Mouse (Mus musculus) limb, embryonic 15.5 days (tissue): ENCODE data around the gene Phlpp1. TPM values are rescaled to one million over a fixed set of nuclear protein-coding genes. Genes with fewer than 3 reads are reported as not detected.

Source experiments
- ATAC-seq: fragments of 200-750 bp; cut with Nextera tagmentation; 2 replicates; pipeline ENCODE4 v1.8.0; 2017; ENCODE audit warnings: low read depth, moderate TSS enrichment; ENCODE audit not compliant: insufficient number of reproducible peaks, low FRiP score, low TSS enrichment
- H3K27ac ChIP-seq: fragments of 300-500 bp; sonication (generic); 2 replicates; pipeline ENCODE4 v1.5.1; 2015; ENCODE audit warnings: moderate library complexity, mild to moderate bottlenecking, inconsistent platforms
- H3K27me3 ChIP-seq: fragments of 300-500 bp; sonication (generic); 2 replicates; pipeline ENCODE4 v1.6.1; 2015; ENCODE audit warnings: inconsistent platforms
- H3K36me3 ChIP-seq: fragments of 300-500 bp; sonication (generic); 2 replicates; pipeline ENCODE4 v1.6.1; 2015; ENCODE audit warnings: inconsistent platforms
- H3K4me1 ChIP-seq: fragments of 300-500 bp; sonication (generic); 2 replicates; pipeline ENCODE4 v1.6.1; 2015; ENCODE audit warnings: inconsistent platforms
- H3K4me2 ChIP-seq: fragments of 300-500 bp; sonication (generic); 2 replicates; pipeline ENCODE4 v1.6.1; 2015; ENCODE audit warnings: mild to moderate bottlenecking, inconsistent platforms
- H3K4me3 ChIP-seq: fragments of 300-500 bp; sonication (generic); 2 replicates; pipeline ENCODE4 v1.5.1; 2015; ENCODE audit warnings: mild to moderate bottlenecking, inconsistent platforms
- H3K9ac ChIP-seq: fragments of 300-500 bp; sonication (generic); 2 replicates; pipeline ENCODE4 v1.6.1; 2015; ENCODE audit warnings: inconsistent platforms
- H3K9me3 ChIP-seq: fragments of 300-500 bp; sonication (generic); 2 replicates; pipeline ENCODE4 v1.6.1; 2016; ENCODE audit warnings: inconsistent platforms
- WGBS: fragments of 180-500 bp; shearing (Covaris S2); methylation state at CpG from one replicate; pipeline ENCODE4 v1.1.7; 2015; 5-methylcytosine and 5-hydroxymethylcytosine counted together
- polyA plus RNA-seq: library from polyadenylated mRNA; unstranded; fragments of >200 nt; fragmentation: Nextera tagmentation; extraction: Ambion mirVana; gene quantifications from 2 replicates; pipeline ENCODE4 v1.2.1, GENCODE M21; 2015

Phlpp1 gene
- polyA plus RNA-seq, 1 experiment from 2014 or later = 4.0 TPM

DNA sequence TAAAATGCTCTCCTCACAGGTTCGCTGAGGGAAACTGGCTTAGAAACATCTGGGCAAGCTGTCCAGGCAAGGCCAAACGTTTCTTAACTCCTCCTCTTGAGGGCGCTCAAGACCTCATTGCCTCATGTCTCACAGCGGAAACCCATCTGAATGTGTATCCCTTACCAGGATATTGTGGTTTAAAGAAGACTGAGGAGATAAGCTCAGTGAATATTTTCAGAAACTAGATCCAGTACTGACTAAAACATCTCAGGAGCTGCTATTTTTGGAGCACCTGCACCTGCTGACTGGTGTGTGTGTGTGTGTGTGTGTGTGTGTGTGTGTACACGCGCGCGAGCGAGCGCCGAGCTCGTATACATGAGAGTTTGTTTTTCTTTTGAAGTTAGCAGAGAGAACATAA is 19.7 kb upstream of the Phlpp1 start:
- no peaks in the 10 kb centered on the region for H3K27me3 ChIP-seq
- WGBS = 84% methylated on average over 12 of the region's 12 CpGs
- no peaks in the 10 kb centered on the region for H3K9me3 ChIP-seq
- H3K4me3 ChIP-seq = no peak overlapping the region
- H3K4me2 ChIP-seq = no peak overlapping the region
- H3K4me1 ChIP-seq = no peaks in the 10 kb centered on the region
- no peak overlapping the region for H3K27ac ChIP-seq
- no peaks in the 10 kb centered on the region for H3K36me3 ChIP-seq
- no peak overlapping the region for H3K9ac ChIP-seq
- ATAC-seq = no peak

DNA sequence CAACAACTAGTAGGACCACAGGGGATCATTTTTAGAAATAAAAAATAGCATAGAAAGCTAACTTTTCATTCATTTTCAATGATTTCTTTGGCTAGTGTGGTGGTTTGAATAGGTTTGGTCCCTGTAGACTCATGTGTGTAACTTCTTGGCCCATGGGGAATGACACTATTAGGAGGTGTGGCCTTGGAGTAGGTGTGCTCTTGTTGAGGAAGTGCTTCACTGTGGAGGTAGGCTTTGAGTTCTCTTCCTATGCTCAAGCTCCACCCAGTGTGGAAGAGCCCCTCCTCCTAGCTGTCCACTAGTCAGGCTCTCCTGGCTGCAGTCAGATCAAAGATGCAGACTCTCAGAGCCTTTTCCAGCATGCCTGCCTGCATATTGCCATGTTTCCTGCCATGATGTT is 18.8 kb upstream of the Phlpp1 start:
- H3K9ac ChIP-seq = no peak overlapping the region
- H3K4me1 ChIP-seq = no peaks in the 10 kb centered on the region
- H3K9me3 ChIP-seq = no peaks in the 10 kb centered on the region
- no peak overlapping the region for H3K27ac ChIP-seq
- H3K36me3 ChIP-seq = no peaks in the 10 kb centered on the region
- no peak overlapping the region for H3K4me2 ChIP-seq
- H3K27me3 ChIP-seq = no peaks in the 10 kb centered on the region
- ATAC-seq = no peak
- no peak overlapping the region for H3K4me3 ChIP-seq

DNA sequence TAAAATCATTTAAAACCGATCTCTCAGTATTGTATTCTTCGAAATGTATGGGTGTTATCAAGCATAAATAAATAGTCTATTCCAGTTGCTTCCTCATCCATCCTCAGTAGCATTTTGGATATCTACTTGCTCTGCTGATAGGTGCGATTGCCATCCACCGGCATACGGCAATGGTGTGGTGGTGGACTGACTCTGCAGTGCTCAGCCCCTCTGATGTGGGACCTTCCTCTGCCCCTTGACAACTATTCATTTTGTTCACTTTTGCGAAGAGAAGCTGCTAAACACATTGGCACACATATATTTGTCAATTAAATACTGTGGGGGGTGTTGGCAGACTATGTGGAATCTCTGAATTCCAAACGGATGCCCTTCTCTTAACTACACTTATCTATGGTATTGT is 17.0 kb upstream of the Phlpp1 start:
- no peaks in the 10 kb centered on the region for H3K4me1 ChIP-seq
- no peak overlapping the region for H3K9ac ChIP-seq
- no peaks in the 10 kb centered on the region for H3K9me3 ChIP-seq
- no peak overlapping the region for H3K27ac ChIP-seq
- H3K27me3 ChIP-seq = no peaks in the 10 kb centered on the region
- no peak overlapping the region for H3K4me2 ChIP-seq
- no peaks in the 10 kb centered on the region for H3K36me3 ChIP-seq
- no peak overlapping the region for H3K4me3 ChIP-seq
- ATAC-seq = no peak
- 92% methylated on average over 7 of the region's 7 CpGs for WGBS

- 69% methylated on average over 10 of the region's 10 CpGs for WGBS
- no peak overlapping the region for H3K4me3 ChIP-seq
These were observed 16.4 kb upstream of the Phlpp1 start for GRCm38 (mm10) chr1:106155087-106155567.

DNA sequence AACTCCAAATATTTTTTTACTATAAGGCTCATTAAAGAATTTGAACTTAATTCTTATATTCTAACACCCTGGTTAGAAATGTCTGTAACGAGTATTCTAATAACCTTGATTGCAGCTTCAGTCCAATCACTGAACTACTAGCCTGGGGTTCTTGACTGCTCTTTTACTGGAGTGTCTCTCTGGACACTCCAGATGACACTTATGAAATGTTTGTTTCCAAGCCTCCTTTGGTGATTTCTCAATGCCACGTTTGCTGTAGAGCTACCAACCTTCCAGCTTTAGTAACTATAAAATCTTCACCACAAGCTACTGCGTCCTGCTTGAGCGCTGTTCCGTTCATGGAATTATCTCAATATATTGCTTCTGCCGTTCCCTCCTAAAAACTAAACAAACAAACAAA is 15.8 kb upstream of the Phlpp1 start:
- WGBS = 81% methylated on average over 6 of the region's 6 CpGs
- H3K27ac ChIP-seq = no peak overlapping the region
- H3K27me3 ChIP-seq = no peaks in the 10 kb centered on the region
- no peak overlapping the region for H3K9ac ChIP-seq
- H3K4me3 ChIP-seq = no peak overlapping the region
- no peaks in the 10 kb centered on the region for H3K9me3 ChIP-seq
- no peaks in the 10 kb centered on the region for H3K36me3 ChIP-seq
- H3K4me2 ChIP-seq = no peak overlapping the region
- H3K4me1 ChIP-seq = no peaks in the 10 kb centered on the region
- ATAC-seq = no peak

More at GRCm38 (mm10) chr1:106155087-106155567, 16.4 kb upstream of the Phlpp1 start:
- H3K4me1 ChIP-seq = no peaks in the 10 kb centered on the region
- no peak overlapping the region for H3K4me2 ChIP-seq
- H3K9ac ChIP-seq = no peak overlapping the region
- ATAC-seq = no peak
- no peaks in the 10 kb centered on the region for H3K27me3 ChIP-seq
- H3K9me3 ChIP-seq = no peaks in the 10 kb centered on the region
- no peak overlapping the region for H3K27ac ChIP-seq
- H3K36me3 ChIP-seq = no peaks in the 10 kb centered on the region

DNA sequence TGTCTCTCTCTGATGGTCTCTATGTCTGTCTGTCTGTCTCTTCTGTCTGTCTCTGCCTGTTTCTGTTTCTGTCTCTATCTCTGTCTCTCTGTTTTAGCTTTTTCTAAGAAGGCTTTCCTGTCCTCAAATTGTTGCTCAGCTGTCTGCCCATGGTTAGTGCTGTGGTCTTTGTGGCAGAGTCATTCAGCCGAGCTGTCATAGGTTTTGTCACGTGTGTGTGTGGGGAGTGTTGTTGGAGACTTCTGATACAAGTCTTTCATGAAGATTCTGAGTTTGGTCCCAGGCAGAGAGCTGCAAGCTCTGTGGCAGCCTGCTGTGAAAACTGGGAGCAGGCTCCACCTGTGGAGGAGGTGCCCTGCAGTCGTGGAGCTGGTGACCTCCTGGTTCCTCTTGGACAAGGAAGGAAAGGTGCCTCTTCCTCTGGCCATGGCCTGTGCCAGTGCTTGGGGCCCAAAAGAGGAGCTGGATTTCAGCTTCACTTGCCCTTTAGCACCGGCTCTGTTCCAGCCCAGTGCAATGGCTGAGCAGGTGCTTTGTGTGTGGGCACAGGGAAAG is 13.5 kb upstream of the Phlpp1 start:
- H3K4me3 ChIP-seq = no peak overlapping the region
- H3K9me3 ChIP-seq = no peaks in the 10 kb centered on the region
- 59% methylated on average over 4 of the region's 4 CpGs for WGBS
- H3K27me3 ChIP-seq = no peaks in the 10 kb centered on the region
- no peaks in the 10 kb centered on the region for H3K36me3 ChIP-seq
- no peak overlapping the region for H3K9ac ChIP-seq
- no peak overlapping the region for H3K4me2 ChIP-seq
- no peak for ATAC-seq
- no peak overlapping the region for H3K27ac ChIP-seq
- no peaks in the 10 kb centered on the region for H3K4me1 ChIP-seq

GRCm38 (mm10) chr1:106159667-106160066 is 11.9 kb upstream of the Phlpp1 start:
- Histone ChIP-seq H3K9ac (no peak overlapping the region), H3K4me3 (no peak overlapping the region), H3K4me2 (no peak overlapping the region), H3K27ac (no peak overlapping the region), H3K4me1 (no peaks in the 10 kb centered on the region), H3K36me3 (no peaks in the 10 kb centered on the region), H3K27me3 (no peaks in the 10 kb centered on the region), H3K9me3 (no peaks in the 10 kb centered on the region)
- no peak for ATAC-seq
- WGBS = 91% methylated on average over 5 of the region's 5 CpGs

- no peak overlapping the region for H3K4me2 ChIP-seq
- no peak for ATAC-seq
- WGBS = 72% methylated on average over 4 of the region's 4 CpGs
These were observed 10.6 kb upstream of the Phlpp1 start for GRCm38 (mm10) chr1:106160916-106161315.

DNA sequence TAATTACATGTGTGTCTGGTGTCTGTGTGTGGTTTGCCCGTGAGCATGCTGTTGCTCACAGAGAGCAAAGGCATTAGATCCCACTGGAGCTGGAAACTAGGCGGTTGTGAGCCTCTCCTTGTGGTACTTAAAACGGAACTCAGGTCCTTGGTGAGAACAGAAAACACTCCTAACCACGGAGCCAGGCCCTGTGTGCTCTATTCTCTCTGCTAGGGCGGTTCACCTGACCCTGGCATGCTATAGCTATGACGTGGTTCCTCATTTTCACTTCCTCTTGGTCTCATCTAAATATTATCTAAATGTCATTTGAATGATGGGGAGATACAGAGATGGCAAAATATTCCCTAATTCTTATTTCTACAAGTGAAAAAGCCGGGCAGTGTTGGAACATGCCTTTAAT is 9.0 kb upstream of the Phlpp1 start:
- Histone ChIP-seq H3K4me1 (no peaks in the 10 kb centered on the region), H3K36me3 (no peaks in the 10 kb centered on the region), H3K9ac (no peak overlapping the region), H3K27ac (no peak overlapping the region), H3K27me3 (no peaks in the 10 kb centered on the region), H3K4me3 (no peak overlapping the region), H3K9me3 (no peaks in the 10 kb centered on the region), H3K4me2 (no peak overlapping the region)
- 77% methylated on average over 7 of the region's 7 CpGs for whole genome bisulfite sequencing
- ATAC-seq = no peak

More at GRCm38 (mm10) chr1:106160916-106161315, 10.6 kb upstream of the Phlpp1 start:
- Histone ChIP-seq H3K9ac (no peak overlapping the region), H3K4me1 (no peaks in the 10 kb centered on the region), H3K27me3 (no peaks in the 10 kb centered on the region), H3K36me3 (no peaks in the 10 kb centered on the region), H3K9me3 (no peaks in the 10 kb centered on the region), H3K4me3 (no peak overlapping the region), H3K27ac (no peak overlapping the region)

GRCm38 (mm10) chr1:106163401-106163800 is 8.2 kb upstream of the Phlpp1 start:
- Histone ChIP-seq H3K9ac (no peak overlapping the region), H3K27me3 (no peaks in the 10 kb centered on the region), H3K36me3 (no peaks in the 10 kb centered on the region), H3K4me2 (no peak overlapping the region), H3K27ac (no peak overlapping the region), H3K4me1 (no peaks in the 10 kb centered on the region), H3K4me3 (no peak overlapping the region), H3K9me3 (no peaks in the 10 kb centered on the region)
- ATAC-seq = no peak
- 80% methylated on average over 8 of the region's 8 CpGs for WGBS

DNA sequence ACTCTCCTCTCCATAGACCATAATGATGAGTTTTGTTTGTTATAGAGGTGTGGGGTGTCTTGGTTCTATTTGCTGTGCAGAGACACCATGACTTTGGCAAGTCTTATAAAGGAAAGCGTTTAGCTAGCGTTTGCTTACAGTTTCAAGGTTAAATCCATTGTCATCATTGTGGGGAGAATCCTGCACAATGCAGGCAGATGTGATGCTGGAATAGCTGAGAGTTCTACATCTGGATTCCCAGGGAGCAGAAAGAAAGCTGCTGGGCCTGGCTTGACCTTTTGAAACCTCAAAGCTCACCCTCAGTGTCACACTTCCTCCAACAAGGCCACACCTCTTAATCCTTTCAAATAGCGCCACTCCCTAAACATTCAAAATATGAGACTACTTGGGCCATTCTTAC is 7.4 kb upstream of the Phlpp1 start:
- no peaks in the 10 kb centered on the region for H3K4me1 ChIP-seq
- H3K27me3 ChIP-seq = no peaks in the 10 kb centered on the region
- no peak overlapping the region for H3K4me2 ChIP-seq
- no peak overlapping the region for H3K9ac ChIP-seq
- H3K4me3 ChIP-seq = no peak overlapping the region
- no peaks in the 10 kb centered on the region for H3K9me3 ChIP-seq
- H3K27ac ChIP-seq = no peak overlapping the region
- H3K36me3 ChIP-seq = no peaks in the 10 kb centered on the region
- no peak for ATAC-seq
- WGBS = 87% methylated on average over 3 of the region's 3 CpGs

DNA sequence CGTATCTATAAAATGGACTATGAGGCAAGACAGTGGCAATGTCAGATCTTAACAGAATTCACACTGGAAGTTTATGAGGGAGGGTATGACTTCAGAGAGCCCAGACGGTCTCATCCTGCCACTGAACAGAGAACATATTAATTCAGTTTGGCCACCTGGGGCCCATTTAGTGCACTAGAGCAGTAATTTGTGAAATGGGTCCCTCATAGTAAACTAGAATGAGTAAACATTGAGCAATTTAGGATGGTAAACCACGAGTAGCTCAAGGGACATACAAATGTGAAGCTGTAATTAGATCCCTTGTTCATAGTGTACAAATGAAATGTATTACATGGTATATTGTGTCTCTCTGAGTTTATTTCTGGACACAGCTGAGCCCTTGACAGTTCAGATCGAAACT is 3.6 kb upstream of the Phlpp1 start:
- Histone ChIP-seq H3K9me3 (no peaks in the 10 kb centered on the region), H3K4me3 (no peak overlapping the region), H3K27me3 (no peaks in the 10 kb centered on the region), H3K9ac (no peak overlapping the region), H3K36me3 (no peaks in the 10 kb centered on the region), H3K4me2 (no peak overlapping the region), H3K27ac (no peak overlapping the region), H3K4me1 (peaks cover 3% of the 10 kb centered on the region; the same call in 1 of the 2 replicates)
- ATAC-seq = no peak
- WGBS = 28% methylated on average over 4 of the region's 4 CpGs

- H3K27me3 ChIP-seq = no peaks in the 10 kb centered on the region
- no peak overlapping the region for H3K27ac ChIP-seq
- peaks cover 11% of the 10 kb centered on the region for H3K4me1 ChIP-seq
- H3K36me3 ChIP-seq = no peaks in the 10 kb centered on the region
- no peak for ATAC-seq
- no peak overlapping the region for H3K4me3 ChIP-seq
- no peak overlapping the region for H3K4me2 ChIP-seq
- 17% methylated on average over 3 of the region's 3 CpGs for WGBS
- H3K9me3 ChIP-seq = no peaks in the 10 kb centered on the region
- H3K9ac ChIP-seq = no peak overlapping the region
These were observed 2.8 kb upstream of the Phlpp1 start for GRCm38 (mm10) chr1:106168801-106169200.
